Mouse (Mus musculus): ENCODE results near the gene Platr17. TPM values are rescaled to one million over a fixed set of nuclear protein-coding genes. Genes with fewer than 3 reads are reported as not detected.

The Platr17 gene
- polyA plus RNA-seq, 1 experiment from 2014 or later = 0.49 TPM

- peak overlapping the region; percentile 63 for H3K4me2 ChIP-seq
- H3K36me3 ChIP-seq = peaks cover 40% of the 10 kb centered on the region
- peaks cover 73% of the 10 kb centered on the region for H3K4me1 ChIP-seq (replicated peaks)
- no peak for ATAC-seq (ENCODE audit: low FRiP score)
- peaks cover 14% of the 10 kb centered on the region for H3K27me3 ChIP-seq
- no peak overlapping the region for H3K27ac ChIP-seq
- 74% methylated on average over 31 of the region's 31 CpGs for WGBS
- peak overlapping the region; percentile 51 for H3K4me3 ChIP-seq
- H3K9ac ChIP-seq = peak overlapping the region; percentile 67
- no peaks in the 10 kb centered on the region for H3K9me3 ChIP-seq
Measured at GRCm38 (mm10) chr17:33916847-33917655, 12.1 kb downstream of the Platr17 start.

GRCm38 (mm10) chr17:33917656-33918292 lies 12.8 kb downstream of the Platr17 start:
- peak overlapping the region; percentile 51; the same call in 1 of the 2 replicates for H3K4me3 ChIP-seq
- no peak for ATAC-seq (ENCODE audit: low FRiP score)
- no peak overlapping the region for H3K27ac ChIP-seq
- peaks cover 69% of the 10 kb centered on the region for H3K4me1 ChIP-seq (replicated peaks)
- H3K9ac ChIP-seq = peak overlapping the region; percentile 67; the same call in 1 of the 2 replicates
- peak overlapping the region; percentile 63; the same call in 1 of the 2 replicates for H3K4me2 ChIP-seq
- 85% methylated on average over 18 of the region's 18 CpGs for WGBS
- peaks cover 14% of the 10 kb centered on the region for H3K27me3 ChIP-seq
- H3K36me3 ChIP-seq = peaks cover 34% of the 10 kb centered on the region
- H3K9me3 ChIP-seq = no peaks in the 10 kb centered on the region

DNA sequence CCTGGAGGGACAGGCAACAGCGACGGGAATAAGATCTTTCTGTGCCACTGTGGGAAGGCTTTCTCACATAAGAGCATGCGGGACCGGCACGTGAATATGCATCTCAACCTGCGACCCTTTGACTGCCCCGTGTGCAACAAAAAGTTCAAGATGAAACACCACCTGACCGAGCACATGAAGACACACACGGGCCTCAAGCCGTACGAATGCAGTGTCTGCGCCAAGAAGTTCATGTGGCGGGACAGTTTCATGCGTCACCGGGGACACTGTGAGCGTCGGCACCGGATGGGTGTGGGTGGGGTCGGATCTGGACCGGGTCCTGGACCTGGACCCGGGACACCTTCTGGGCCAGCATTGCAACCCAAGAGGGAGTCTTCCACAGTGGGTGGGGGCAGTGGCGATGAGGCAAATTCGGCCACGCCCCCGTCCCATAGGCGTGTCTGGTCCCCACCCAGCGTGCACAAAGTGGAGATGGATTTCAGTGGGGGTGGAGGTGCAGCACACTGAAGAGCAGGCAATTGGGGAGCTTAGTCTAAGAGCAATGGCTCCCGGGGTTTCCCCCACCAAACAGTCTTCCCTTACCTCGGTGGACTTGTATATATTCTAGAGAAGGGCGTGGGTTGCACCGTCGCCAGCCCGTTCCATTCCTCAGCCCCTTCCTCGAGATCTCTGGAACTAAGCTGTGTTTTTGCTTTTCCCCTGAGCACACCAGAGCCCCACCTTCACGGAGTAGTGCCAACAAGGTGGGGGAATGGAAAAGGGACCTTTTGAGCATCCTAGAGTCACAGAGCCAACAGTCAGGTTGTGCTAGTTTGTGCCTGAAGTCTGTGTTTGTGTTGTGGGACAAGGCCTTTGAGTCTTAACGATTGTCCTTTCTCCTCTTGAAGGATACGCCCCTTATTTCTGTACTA lies 13.6 kb downstream of the Platr17 start:
- H3K4me3 ChIP-seq = peak overlapping the region; percentile 45
- H3K27ac ChIP-seq = no peak overlapping the region
- 59% methylated on average over 37 of the region's 37 CpGs for whole genome bisulfite sequencing
- H3K4me2 ChIP-seq = peak overlapping the region; percentile 73
- H3K27me3 ChIP-seq = peaks cover 14% of the 10 kb centered on the region
- peak overlapping the region; percentile 74 for H3K9ac ChIP-seq
- ATAC-seq (ENCODE audit: low FRiP score) = no peak
- peaks cover 27% of the 10 kb centered on the region for H3K36me3 ChIP-seq
- no peaks in the 10 kb centered on the region for H3K9me3 ChIP-seq
- peaks cover 69% of the 10 kb centered on the region for H3K4me1 ChIP-seq (replicated peaks)

DNA sequence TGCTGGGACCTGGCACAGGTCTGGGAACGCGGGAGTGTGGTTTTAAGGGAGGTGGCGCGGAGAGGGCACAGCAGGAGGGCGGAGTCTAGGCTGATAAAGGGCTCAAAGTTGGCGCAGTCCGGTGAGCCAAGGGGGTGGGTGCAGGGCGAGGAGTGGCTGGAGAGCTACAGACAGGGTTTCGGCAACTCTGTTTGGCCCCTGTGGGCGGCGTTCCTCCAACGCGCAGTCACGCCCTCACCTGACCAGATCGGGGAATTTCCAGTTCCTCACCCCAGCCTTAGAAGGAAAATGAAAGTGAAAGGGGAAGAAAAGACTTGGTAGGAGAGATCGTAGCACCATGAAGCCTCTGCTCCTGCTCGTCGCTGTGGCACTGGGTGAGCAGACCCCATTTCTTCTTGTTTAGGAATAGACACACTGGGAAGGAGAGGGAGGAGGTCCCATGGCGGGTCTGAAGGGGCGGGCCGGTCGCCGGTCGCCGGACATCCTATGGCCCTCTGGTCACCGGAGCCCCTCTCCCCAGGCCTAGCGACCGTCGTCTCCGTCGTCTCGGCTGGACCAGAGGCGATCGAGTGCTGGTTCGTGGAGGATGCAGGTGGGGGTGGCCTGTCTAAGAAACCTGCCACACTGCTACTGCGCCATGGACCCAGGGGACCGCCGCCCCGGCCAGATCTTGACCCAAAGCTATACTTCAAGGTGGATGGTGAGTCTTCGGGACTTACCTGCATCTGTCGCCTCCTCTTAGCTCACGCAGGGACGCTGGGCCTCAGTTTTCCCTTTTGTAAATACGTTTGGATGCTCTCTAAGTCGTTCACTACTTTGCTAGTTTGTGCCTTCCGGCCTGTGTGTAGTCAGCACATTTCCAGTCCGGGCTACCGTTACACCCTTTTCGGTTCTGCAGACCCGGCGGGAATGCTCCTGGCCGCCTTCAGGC lies 14.7 kb downstream of the Platr17 start:
- WGBS = 1% methylated on average over 50 of the region's 52 CpGs
- H3K9ac ChIP-seq = peak overlapping the region; percentile 74
- ATAC-seq (ENCODE audit: low FRiP score) = no peak
- no peaks in the 10 kb centered on the region for H3K9me3 ChIP-seq
- peak overlapping the region; percentile 45 for H3K4me3 ChIP-seq
- H3K36me3 ChIP-seq = peaks cover 16% of the 10 kb centered on the region
- peak overlapping the region; percentile 73 for H3K4me2 ChIP-seq
- peak overlapping the region; percentile 62 for H3K27ac ChIP-seq
- peaks cover 60% of the 10 kb centered on the region for H3K4me1 ChIP-seq (replicated peaks)
- peaks cover 14% of the 10 kb centered on the region for H3K27me3 ChIP-seq

DNA sequence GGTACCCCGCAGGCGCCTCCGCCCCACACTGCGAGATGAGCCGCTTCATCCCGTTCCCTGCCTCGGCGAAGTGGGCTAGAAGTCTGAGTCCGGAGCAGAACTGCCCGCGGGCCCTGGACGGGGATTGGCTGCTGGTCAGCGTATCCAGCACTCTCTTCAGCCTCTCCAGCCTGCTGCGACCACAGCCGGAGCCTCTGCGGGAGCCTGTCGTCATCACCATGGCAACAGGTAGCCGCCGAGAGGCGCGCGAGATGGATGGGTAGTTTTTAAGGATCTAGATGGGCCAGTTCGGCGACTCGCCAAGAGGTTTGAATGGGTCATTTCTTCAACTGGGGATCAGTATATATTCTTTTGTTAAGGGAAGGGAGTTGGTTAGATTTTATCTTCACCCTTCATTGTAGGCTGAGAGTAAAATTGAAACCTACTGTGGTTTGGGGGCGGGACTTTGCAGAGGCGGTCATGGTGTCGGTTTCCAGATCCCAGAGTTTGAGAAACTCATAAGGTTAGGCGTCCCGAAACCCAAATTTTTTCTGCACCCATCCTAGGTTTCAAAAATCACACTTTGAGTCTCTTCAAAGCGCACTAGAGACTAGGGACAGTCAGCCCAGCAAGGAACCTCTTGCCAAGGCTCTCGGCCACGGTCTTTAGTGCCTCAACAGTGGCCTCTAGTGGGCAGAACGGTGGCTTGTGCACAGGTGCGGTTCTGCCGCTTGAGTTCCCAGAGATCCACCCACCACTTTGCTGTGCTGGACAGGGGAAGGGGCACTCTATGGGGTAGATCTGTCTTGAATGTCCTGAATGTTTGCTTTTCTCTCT lies 15.6 kb downstream of the Platr17 start:
- H3K4me2 ChIP-seq = peak overlapping the region; percentile 73
- no peak for ATAC-seq (ENCODE audit: low FRiP score)
- H3K4me3 ChIP-seq = peak overlapping the region; percentile 45
- H3K4me1 ChIP-seq (replicated peaks) = peaks cover 51% of the 10 kb centered on the region
- H3K27ac ChIP-seq = peak overlapping the region; percentile 62
- peaks cover 14% of the 10 kb centered on the region for H3K27me3 ChIP-seq
- H3K9me3 ChIP-seq = no peaks in the 10 kb centered on the region
- WGBS = under 1% methylated on average over 36 of the region's 36 CpGs
- peak overlapping the region; percentile 74 for H3K9ac ChIP-seq
- H3K36me3 ChIP-seq = peaks cover 17% of the 10 kb centered on the region

GRCm38 (mm10) chr17:33921361-33921760 lies 16.4 kb downstream of the Platr17 start:
- WGBS = 86% methylated on average over 7 of the region's 7 CpGs
- Histone ChIP-seq H3K36me3 (peaks cover 25% of the 10 kb centered on the region), H3K27me3 (peaks cover 14% of the 10 kb centered on the region), H3K4me3 (no peak overlapping the region), H3K27ac (no peak overlapping the region), H3K4me2 (no peak overlapping the region), H3K9me3 (no peaks in the 10 kb centered on the region), H3K9ac (no peak overlapping the region), H3K4me1 (replicated peaks) (peaks cover 51% of the 10 kb centered on the region)
- ATAC-seq (ENCODE audit: low FRiP score) = no peak

- no peak overlapping the region for H3K4me2 ChIP-seq
- WGBS = 84% methylated on average over 10 of the region's 10 CpGs
- 0 out of 2 replicates have a peak, but pooled peaks cover under 1% of the 10 kb centered on the region for H3K27me3 ChIP-seq
- no peak overlapping the region for H3K27ac ChIP-seq
- no peaks in the 10 kb centered on the region for H3K9me3 ChIP-seq
- peaks cover 34% of the 10 kb centered on the region for H3K4me1 ChIP-seq (replicated peaks)
- no peak overlapping the region for H3K4me3 ChIP-seq
- no peak for ATAC-seq (ENCODE audit: low FRiP score)
- H3K36me3 ChIP-seq = peaks cover 22% of the 10 kb centered on the region
- no peak overlapping the region for H3K9ac ChIP-seq
Measured at GRCm38 (mm10) chr17:33924577-33925283, 19.8 kb downstream of the Platr17 start.

DNA sequence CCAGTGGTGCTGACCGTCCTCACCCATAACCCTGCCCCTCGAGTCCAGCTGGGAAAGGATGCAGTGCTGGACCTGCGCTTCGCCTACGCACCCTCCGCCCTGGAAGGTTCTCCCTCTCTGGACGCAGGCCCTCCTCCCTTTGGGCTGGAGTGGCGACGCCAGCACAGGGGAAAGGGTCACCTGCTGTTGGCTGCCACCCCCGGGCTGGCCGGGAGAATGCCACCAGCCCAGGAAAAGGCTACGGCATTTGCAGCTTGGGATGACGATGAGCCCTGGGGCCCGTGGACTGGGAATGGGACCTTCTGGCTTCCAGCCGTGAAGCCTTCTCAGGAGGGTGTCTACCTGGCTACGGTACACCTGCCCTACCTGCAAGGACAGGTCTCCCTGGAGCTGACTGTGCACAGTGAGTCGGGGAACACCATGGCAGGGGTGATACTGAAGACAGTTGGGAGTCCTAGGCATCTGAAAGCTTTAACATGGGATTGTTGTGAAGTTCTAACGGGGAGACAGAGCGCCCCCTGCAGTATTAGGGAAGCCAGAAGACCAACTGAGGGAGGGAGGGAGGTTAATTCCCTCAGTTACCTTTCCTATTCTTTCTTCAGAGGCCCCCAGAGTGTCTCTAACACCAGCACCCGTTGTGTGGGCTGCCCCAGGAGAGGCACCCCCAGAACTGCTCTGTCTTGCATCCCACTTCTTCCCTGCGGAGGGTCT lies 20.6 kb downstream of the Platr17 start:
- Histone ChIP-seq H3K4me1 (replicated peaks) (peaks cover 28% of the 10 kb centered on the region), H3K9me3 (no peaks in the 10 kb centered on the region), H3K27me3 (no peaks in the 10 kb centered on the region), H3K27ac (no peak overlapping the region), H3K4me3 (no peak overlapping the region), H3K9ac (no peak overlapping the region), H3K4me2 (no peak overlapping the region), H3K36me3 (peaks cover 22% of the 10 kb centered on the region)
- WGBS = 84% methylated on average over 21 of the region's 21 CpGs
- no peak for ATAC-seq (ENCODE audit: low FRiP score)

GRCm38 (mm10) chr17:33926207-33926932 lies 21.4 kb downstream of the Platr17 start:
- Histone ChIP-seq H3K4me2 (no peak overlapping the region), H3K9ac (no peak overlapping the region), H3K9me3 (no peaks in the 10 kb centered on the region), H3K4me3 (no peak overlapping the region), H3K27me3 (no peaks in the 10 kb centered on the region), H3K36me3 (peaks cover 22% of the 10 kb centered on the region), H3K4me1 (replicated peaks) (peaks cover 28% of the 10 kb centered on the region), H3K27ac (no peak overlapping the region)
- WGBS = 80% methylated on average over 17 of the region's 17 CpGs
- no peak for ATAC-seq (ENCODE audit: low FRiP score)

Data from hindbrain, embryonic 13.5 days (tissue).